Mouse (Mus musculus): Measurements from ENCODE around the gene Slfn9. TPM values are rescaled to one million over a fixed set of nuclear protein-coding genes. Genes with fewer than 3 reads are reported as not detected.
"Not testable (repeated sequence)": the region's sequence is repeated elsewhere in the genome, so short reads cannot be mapped to it uniquely, and the experiment has no call there.

Gene Slfn9
- total and polyA plus RNA-seq, 3 experiments: 6.4 to 12.4 (median 6.7) TPM

- H3K9ac ChIP-seq (ENCODE audit: insufficient read depth, low read depth): no peak overlapping the region
- H3K9me3 ChIP-seq (replicated peaks; ENCODE audit: low read length): peaks cover 39% of the 10 kb centered on the region
- in situ Hi-C loops (cut with MboI; ENCODE audit: low pct_ligation_motif_present, low pct_unique_long_range_greater_than_20kb, low sequenced_read_pairs) (no loop called here), dilution Hi-C loops (cut with MboI; ENCODE audit: extremely low pct_ligation_motif_present, extremely low pct_unique_long_range_greater_than_20kb, low sequenced_read_pairs) (no loop called here)
- H3K36me3 ChIP-seq (replicated peaks in 1 of 2; ENCODE audit: control insufficient read depth in 1 of 2, insufficient read depth in 1 of 2, low read length in 1 of 2): no peaks in the 10 kb centered on the region
- H3K27me3 ChIP-seq (replicated peaks): peaks cover 28% of the 10 kb centered on the region
- no peak overlapping the region for H3K4me3 ChIP-seq (replicated peaks in 1 of 3; ENCODE audit: low read depth in 2 of 3, low read length in 2 of 3, poor library complexity in 1 of 3)
- no peak overlapping the region for H3K27ac ChIP-seq (ENCODE audit: insufficient read depth, low read depth)
- H3K4me1 ChIP-seq (ENCODE audit: control insufficient read depth in 1 of 2, insufficient read depth in 2 of 2): no peaks in the 10 kb centered on the region
- no peaks in the 10 kb centered on the region for H3K79me2 ChIP-seq (replicated peaks; ENCODE audit: control insufficient read depth, extremely low read depth, insufficient read depth, poor library complexity, severe bottlenecking)
- H3K4me2 ChIP-seq (ENCODE audit: insufficient read depth, low read depth, poor library complexity, severe bottlenecking): no peak overlapping the region
- TF ChIP-seq IRF4 (IDR thresholded peaks at IDR 0.05; ENCODE audit: low read depth, low read length): no peak
- TF ChIP-seq MAZ (IDR thresholded peaks at IDR 0.05; ENCODE audit: low read depth, low read length): no peak
- TF ChIP-seq SMC3 (IDR thresholded peaks at IDR 0.05; ENCODE audit: low read depth, low read length): no peak
- no peak for TF ChIP-seq CHD2 (IDR thresholded peaks at IDR 0.05; ENCODE audit: low read length)
- TF ChIP-seq ZKSCAN1 (IDR thresholded peaks at IDR 0.05; ENCODE audit: borderline replicate concordance, low read depth, low read length): no peak
- no peak for TF ChIP-seq MXI1 (IDR thresholded peaks at IDR 0.05; ENCODE audit: low read depth, low read length)
- no peak for TF ChIP-seq JUND (conservative IDR thresholded peaks at IDR 0.05; ENCODE audit: low read depth, low read length)
- TF ChIP-seq ZMIZ1 (IDR thresholded peaks at IDR 0.05; ENCODE audit: low read depth, low read length): no peak
- TF ChIP-seq MEF2A (IDR thresholded peaks at IDR 0.05; ENCODE audit: borderline replicate concordance, low read depth, low read length): no peak
- no peak for TF ChIP-seq CHD1 (IDR thresholded peaks at IDR 0.05; ENCODE audit: low read depth, low read length)
- no peak for TF ChIP-seq POLR2A (IDR thresholded peaks at IDR 0.05; ENCODE audit: low read depth, low read length)
- no peak for TF ChIP-seq MAFK (IDR thresholded peaks at IDR 0.05; ENCODE audit: insufficient replicate concordance, low read length)
- TF ChIP-seq NELFE (IDR thresholded peaks at IDR 0.05; ENCODE audit: low read depth, low read length): no peak
- TF ChIP-seq EP300 (IDR thresholded peaks at IDR 0.05; ENCODE audit: low read length): no peak
- TF ChIP-seq ELF1 (IDR thresholded peaks at IDR 0.05; ENCODE audit: low read depth, low read length): no peak
- no peak for TF ChIP-seq CTCF (conservative IDR thresholded peaks at IDR 0.05 in 1 of 2, IDR thresholded peaks at IDR 0.05 in 1 of 2; ENCODE audit: low read depth in 2 of 2, low read length in 2 of 2)
- no peak for DNase-seq (ENCODE audit: extremely low read depth)
These were observed 58.4 kb downstream of the Slfn9 start for GRCm38 (mm10) chr11:82933186-82933585.

GRCm38 (mm10) chr11:82931671-82932450, 59.8 kb downstream of the Slfn9 start:
- dilution Hi-C loops (cut with MboI; ENCODE audit: extremely low pct_ligation_motif_present, extremely low pct_unique_long_range_greater_than_20kb, low sequenced_read_pairs); H3K79me2 ChIP-seq (replicated peaks; ENCODE audit: control insufficient read depth, extremely low read depth, insufficient read depth, poor library complexity, severe bottlenecking); H3K4me1 ChIP-seq (ENCODE audit: control insufficient read depth in 1 of 2, insufficient read depth in 2 of 2); H3K36me3 ChIP-seq (replicated peaks in 1 of 2; ENCODE audit: control insufficient read depth in 1 of 2, insufficient read depth in 1 of 2, low read length in 1 of 2); H3K4me3 ChIP-seq (replicated peaks in 1 of 3; ENCODE audit: low read depth in 2 of 3, low read length in 2 of 3, poor library complexity in 1 of 3); H3K27ac ChIP-seq (ENCODE audit: insufficient read depth, low read depth); H3K4me2 ChIP-seq (ENCODE audit: insufficient read depth, low read depth, poor library complexity, severe bottlenecking); H3K9ac ChIP-seq (ENCODE audit: insufficient read depth, low read depth); in situ Hi-C loops (cut with MboI; ENCODE audit: low pct_ligation_motif_present, low pct_unique_long_range_greater_than_20kb, low sequenced_read_pairs); DNase-seq (ENCODE audit: extremely low read depth): not testable (repeated sequence)
- Histone ChIP-seq H3K9me3 (replicated peaks; ENCODE audit: low read length) (peaks cover 44% of the 10 kb centered on the region), H3K27me3 (replicated peaks) (peaks cover 21% of the 10 kb centered on the region)

GRCm38 (mm10) chr11:82931161-82931560, 60.5 kb downstream of the Slfn9 start:
- dilution Hi-C loops (cut with MboI; ENCODE audit: extremely low pct_ligation_motif_present, extremely low pct_unique_long_range_greater_than_20kb, low sequenced_read_pairs); H3K27ac ChIP-seq (ENCODE audit: insufficient read depth, low read depth); H3K4me2 ChIP-seq (ENCODE audit: insufficient read depth, low read depth, poor library complexity, severe bottlenecking); H3K4me1 ChIP-seq (ENCODE audit: control insufficient read depth in 1 of 2, insufficient read depth in 2 of 2); H3K79me2 ChIP-seq (replicated peaks; ENCODE audit: control insufficient read depth, extremely low read depth, insufficient read depth, poor library complexity, severe bottlenecking); H3K4me3 ChIP-seq (replicated peaks in 1 of 3; ENCODE audit: low read depth in 2 of 3, low read length in 2 of 3, poor library complexity in 1 of 3); in situ Hi-C loops (cut with MboI; ENCODE audit: low pct_ligation_motif_present, low pct_unique_long_range_greater_than_20kb, low sequenced_read_pairs); H3K9ac ChIP-seq (ENCODE audit: insufficient read depth, low read depth); DNase-seq (ENCODE audit: extremely low read depth); H3K36me3 ChIP-seq (replicated peaks in 1 of 2; ENCODE audit: control insufficient read depth in 1 of 2, insufficient read depth in 1 of 2, low read length in 1 of 2): not testable (repeated sequence)
- Histone ChIP-seq H3K27me3 (replicated peaks) (peaks cover 14% of the 10 kb centered on the region), H3K9me3 (replicated peaks; ENCODE audit: low read length) (peaks cover 44% of the 10 kb centered on the region)

GRCm38 (mm10) chr11:82930391-82930955, 61.2 kb downstream of the Slfn9 start:
- H3K4me3 ChIP-seq (replicated peaks in 1 of 3; ENCODE audit: low read depth in 2 of 3, low read length in 2 of 3, poor library complexity in 1 of 3); H3K4me1 ChIP-seq (ENCODE audit: control insufficient read depth in 1 of 2, insufficient read depth in 2 of 2); dilution Hi-C loops (cut with MboI; ENCODE audit: extremely low pct_ligation_motif_present, extremely low pct_unique_long_range_greater_than_20kb, low sequenced_read_pairs); H3K79me2 ChIP-seq (replicated peaks; ENCODE audit: control insufficient read depth, extremely low read depth, insufficient read depth, poor library complexity, severe bottlenecking); H3K9ac ChIP-seq (ENCODE audit: insufficient read depth, low read depth); in situ Hi-C loops (cut with MboI; ENCODE audit: low pct_ligation_motif_present, low pct_unique_long_range_greater_than_20kb, low sequenced_read_pairs); H3K27ac ChIP-seq (ENCODE audit: insufficient read depth, low read depth); H3K36me3 ChIP-seq (replicated peaks in 1 of 2; ENCODE audit: control insufficient read depth in 1 of 2, insufficient read depth in 1 of 2, low read length in 1 of 2); H3K4me2 ChIP-seq (ENCODE audit: insufficient read depth, low read depth, poor library complexity, severe bottlenecking); H3K27me3 ChIP-seq (replicated peaks); DNase-seq (ENCODE audit: extremely low read depth): not testable (repeated sequence)
- peaks cover 44% of the 10 kb centered on the region for H3K9me3 ChIP-seq (replicated peaks; ENCODE audit: low read length)

All from CH12.LX (cell line).